Mouse (Mus musculus) intestine, embryonic 14.5 days (tissue): ENCODE results near the gene Smarca1. TPM values are rescaled to one million over a fixed set of nuclear protein-coding genes. Genes with fewer than 3 reads are reported as not detected.
A peak's percentile ranks its signal among the peaks of the same experiment; 100 is the strongest.

ENCODE experiments used
- ATAC-seq: fragments of 200-750 bp; cut with Nextera tagmentation; replicated peaks from 2 replicates; pipeline ENCODE4 v1.8.0; 2017; ENCODE audit warnings: low read depth, moderate number of reproducible peaks, moderate TSS enrichment, moderate library complexity; ENCODE audit not compliant: low FRiP score, low TSS enrichment
- DNase-seq: peaks from one replicate; pipeline ENCODE4 v3.0.0-alpha.2; 2018; ENCODE audit warnings: low spot score
- H3K27ac ChIP-seq: fragments of 300-500 bp; sonication (generic); 2 replicates; pipeline ENCODE4 v1.5.1; 2014; ENCODE audit warnings: low read depth, mild to moderate bottlenecking, control low read depth
- H3K27me3 ChIP-seq: fragments of 300-500 bp; sonication (generic); replicated peaks from 2 replicates; pipeline ENCODE4 v1.6.1; 2014; ENCODE audit warnings: low read length, control low read depth; ENCODE audit not compliant: control insufficient read depth, insufficient read depth
- H3K36me3 ChIP-seq: fragments of 300-500 bp; sonication (generic); 2 replicates; pipeline ENCODE4 v1.6.1; 2014; ENCODE audit warnings: low read length, control low read depth; ENCODE audit not compliant: control insufficient read depth, insufficient read depth
- H3K4me1 ChIP-seq: fragments of 300-500 bp; sonication (generic); replicated peaks from 2 replicates; pipeline ENCODE4 v1.6.1; 2014; ENCODE audit warnings: low read length, control low read depth, mixed read lengths; ENCODE audit not compliant: control insufficient read depth, insufficient read depth
- H3K4me2 ChIP-seq: fragments of 300-500 bp; sonication (generic); 2 replicates; pipeline ENCODE4 v1.6.1; 2014; ENCODE audit warnings: low read length
- H3K4me3 ChIP-seq: fragments of 300-500 bp; sonication (generic); 2 replicates; pipeline ENCODE4 v1.5.1; 2014; ENCODE audit warnings: low read depth, low read length, control low read depth, mixed read lengths
- H3K9ac ChIP-seq: fragments of 300-500 bp; sonication (generic); 2 replicates; pipeline ENCODE4 v1.6.1; 2014; ENCODE audit warnings: mild to moderate bottlenecking, low read length
- H3K9me3 ChIP-seq: fragments of 300-500 bp; sonication (generic); 2 replicates; pipeline ENCODE4 v1.6.1; 2016; ENCODE audit warnings: low read length, control low read depth; ENCODE audit not compliant: control insufficient read depth
- WGBS: fragments of 180-500 bp; shearing (Covaris S2); extraction: QIAGEN DNeasy Blood & Tissue Kit; methylation state at CpG from one replicate; pipeline ENCODE4 v1.1.7; 2014; 5-methylcytosine and 5-hydroxymethylcytosine counted together
- polyA plus RNA-seq: library from polyadenylated mRNA; unstranded; fragments of >200 nt; fragmentation: Nextera tagmentation; extraction: Ambion mirVana; gene quantifications from 2 replicates; pipeline ENCODE4 v1.2.1, GENCODE M21; 2014

Gene Smarca1
- polyA plus RNA-seq, 1 experiment from 2014 or later = 28.5 TPM

DNA sequence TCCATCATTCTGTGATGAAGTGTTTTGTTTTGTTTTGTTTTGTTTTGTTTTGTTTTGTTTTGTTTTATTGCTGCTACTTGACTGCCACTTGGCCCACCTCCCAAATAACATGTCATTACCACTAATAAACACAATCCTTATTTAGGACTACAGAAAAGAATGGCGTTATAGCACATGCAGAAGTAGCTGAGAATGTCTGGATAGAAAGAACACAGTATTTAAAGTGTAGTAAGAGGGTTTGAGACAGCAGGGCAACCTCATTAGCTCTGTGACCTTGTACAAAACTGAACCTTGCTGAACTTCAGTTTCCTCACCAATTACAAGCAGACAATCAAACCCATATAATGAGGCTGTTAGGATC, 57.0 kb downstream of the Smarca1 start:
- Histone ChIP-seq H3K4me2 (no peak overlapping the region), H3K27me3 (no peaks in the 10 kb centered on the region), H3K4me3 (no peak overlapping the region), H3K4me1 (no peaks in the 10 kb centered on the region), H3K9me3 (no peaks in the 10 kb centered on the region), H3K9ac (no peak overlapping the region), H3K36me3 (no peaks in the 10 kb centered on the region), H3K27ac (no peak overlapping the region)
- DNase-seq (no peak), ATAC-seq (no peak)
- 42% methylated on average over 1 of the region's 1 CpGs for WGBS

DNA sequence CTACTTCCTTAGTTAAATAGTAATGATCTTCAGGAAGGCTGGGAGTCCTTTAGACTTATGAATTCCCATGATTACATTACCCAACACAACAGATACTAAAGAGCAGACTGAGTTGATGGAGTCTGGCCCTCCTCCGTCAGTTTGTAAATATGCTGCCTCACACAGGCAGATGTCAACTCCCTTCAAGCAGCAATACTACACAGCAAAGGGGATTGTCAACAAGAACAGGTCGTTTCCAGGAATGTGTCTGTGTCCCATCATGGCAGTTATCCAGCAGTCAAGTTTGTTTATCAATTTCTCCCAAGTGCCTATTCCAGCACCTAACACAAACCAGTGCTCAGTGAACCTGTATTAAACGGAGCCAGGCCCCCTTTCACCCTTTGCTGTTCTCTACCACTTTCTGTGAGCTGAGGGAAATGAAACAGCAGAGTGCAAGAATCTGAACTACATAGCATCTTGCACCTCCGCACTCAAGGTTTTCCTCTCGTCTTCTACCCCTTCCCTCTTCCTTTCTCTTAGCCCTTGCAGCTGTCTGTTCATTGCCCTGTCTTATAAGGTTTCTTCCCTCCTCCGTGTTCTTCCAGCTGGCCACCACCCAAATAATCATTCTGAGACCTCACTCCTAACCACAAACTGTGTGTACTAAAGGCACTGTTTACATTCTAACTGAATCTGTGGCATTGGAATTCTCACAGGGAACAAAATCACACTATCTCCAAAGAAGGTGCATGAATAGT, 57.5 kb downstream of the Smarca1 start:
- Histone ChIP-seq H3K4me2 (no peak overlapping the region), H3K4me1 (no peaks in the 10 kb centered on the region), H3K9me3 (no peaks in the 10 kb centered on the region), H3K9ac (no peak overlapping the region), H3K27me3 (no peaks in the 10 kb centered on the region), H3K27ac (no peak overlapping the region), H3K4me3 (no peak overlapping the region), H3K36me3 (no peaks in the 10 kb centered on the region)
- no peak for ATAC-seq
- DNase-seq = peak; percentile 51
- WGBS = 37% methylated on average over 6 of the region's 6 CpGs

DNA sequence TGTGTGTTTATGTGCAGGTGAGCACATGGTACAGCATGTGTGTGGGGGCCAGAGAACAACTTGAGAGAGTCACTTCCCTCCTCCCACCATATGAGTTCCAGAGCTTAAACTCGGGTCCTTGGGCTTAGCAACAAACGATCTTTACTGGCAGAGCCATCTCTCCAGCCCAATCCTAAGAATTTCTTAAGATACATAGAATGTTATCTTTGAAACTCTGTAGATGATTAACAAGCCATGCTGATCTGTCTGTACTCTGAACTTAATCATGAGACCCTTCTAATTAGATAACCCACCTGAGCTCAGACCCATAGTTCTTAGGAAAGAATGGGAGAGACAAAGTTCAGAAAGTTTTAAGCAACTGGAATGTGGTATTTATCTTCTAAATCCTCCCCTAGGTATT, 59.3 kb downstream of the Smarca1 start:
- H3K27ac ChIP-seq = no peak overlapping the region
- ATAC-seq (no peak), DNase-seq (no peak)
- no peaks in the 10 kb centered on the region for H3K36me3 ChIP-seq
- H3K4me3 ChIP-seq = no peak overlapping the region
- H3K9me3 ChIP-seq = no peaks in the 10 kb centered on the region
- H3K9ac ChIP-seq = no peak overlapping the region
- no peaks in the 10 kb centered on the region for H3K4me1 ChIP-seq
- no peak overlapping the region for H3K4me2 ChIP-seq
- 39% methylated on average over 2 of the region's 2 CpGs for whole genome bisulfite sequencing
- H3K27me3 ChIP-seq = no peaks in the 10 kb centered on the region

DNA sequence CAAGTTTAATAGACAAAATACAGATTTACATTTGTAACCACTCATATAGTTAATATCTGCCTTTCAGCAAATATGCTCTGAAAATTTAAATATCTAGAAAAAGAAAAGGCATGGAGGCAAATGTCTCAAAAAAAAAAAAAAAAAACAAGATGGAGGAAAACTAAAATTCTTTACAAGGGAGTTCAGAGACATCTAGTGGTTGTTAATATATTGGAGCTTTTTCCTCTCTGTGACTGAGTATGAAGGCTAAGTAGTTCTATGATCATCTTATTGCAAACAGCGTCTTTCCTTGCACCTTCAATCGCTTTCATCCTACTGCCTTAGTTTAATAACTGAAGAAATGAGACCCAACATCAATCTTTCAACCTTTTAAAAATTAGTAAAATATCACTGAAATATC, 72.2 kb downstream of the Smarca1 start:
- Histone ChIP-seq H3K27ac (no peak overlapping the region), H3K4me1 (no peaks in the 10 kb centered on the region), H3K36me3 (no peaks in the 10 kb centered on the region), H3K9me3 (no peaks in the 10 kb centered on the region), H3K4me3 (no peak overlapping the region), H3K9ac (no peak overlapping the region), H3K4me2 (no peak overlapping the region), H3K27me3 (no peaks in the 10 kb centered on the region)
- WGBS = 73% methylated on average over 2 of the region's 2 CpGs
- ATAC-seq = no peak
- no peak for DNase-seq

DNA sequence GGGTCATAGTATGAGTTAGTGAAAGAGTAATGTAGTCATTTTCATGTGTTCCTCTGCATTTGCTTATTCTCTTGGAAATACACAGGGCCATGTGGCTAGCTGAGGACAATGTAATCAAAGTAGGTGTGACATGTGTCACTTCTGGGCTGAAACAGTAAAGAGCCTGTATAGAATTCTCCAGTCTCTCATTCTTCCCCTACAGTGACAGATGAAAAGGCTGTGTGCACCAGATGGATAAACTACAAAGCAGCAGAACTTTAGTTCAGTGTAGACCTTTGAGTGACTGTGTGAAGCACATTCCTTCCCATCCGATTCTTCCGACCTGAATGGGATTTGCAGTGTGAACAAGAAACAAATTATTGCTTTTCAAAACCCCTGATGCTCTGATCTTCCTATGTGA, 84.1 kb downstream of the Smarca1 start:
- Histone ChIP-seq H3K27ac (no peak overlapping the region), H3K4me2 (no peak overlapping the region), H3K27me3 (no peaks in the 10 kb centered on the region), H3K36me3 (no peaks in the 10 kb centered on the region), H3K4me1 (no peaks in the 10 kb centered on the region), H3K9ac (no peak overlapping the region), H3K9me3 (no peaks in the 10 kb centered on the region), H3K4me3 (no peak overlapping the region)
- ATAC-seq (no peak), DNase-seq (no peak)
- 91% methylated on average over 2 of the region's 2 CpGs for whole genome bisulfite sequencing

DNA sequence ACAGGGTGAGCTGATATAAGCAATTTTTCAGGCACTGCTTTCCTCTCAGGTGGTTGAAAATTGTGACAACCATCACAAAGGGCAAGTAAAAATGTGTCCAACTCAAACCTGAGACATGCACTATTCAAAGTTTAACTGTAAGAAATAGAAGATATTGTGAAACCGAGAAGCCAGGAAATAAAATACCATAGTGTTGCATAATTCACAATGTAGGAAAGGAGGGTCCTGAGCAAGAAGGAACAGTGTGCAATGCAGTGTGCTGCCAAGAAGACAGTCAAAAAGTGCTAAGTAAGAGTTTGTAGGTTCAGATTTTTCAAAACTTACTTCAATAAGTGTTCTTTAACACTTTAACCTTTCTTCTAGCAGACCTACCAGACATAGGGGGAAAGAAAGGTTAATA, 128.3 kb downstream of the Smarca1 start:
- Histone ChIP-seq H3K9ac (no peak overlapping the region), H3K9me3 (no peaks in the 10 kb centered on the region), H3K27me3 (no peaks in the 10 kb centered on the region), H3K4me3 (no peak overlapping the region), H3K4me1 (no peaks in the 10 kb centered on the region), H3K27ac (no peak overlapping the region), H3K4me2 (no peak overlapping the region), H3K36me3 (no peaks in the 10 kb centered on the region)
- no peak for ATAC-seq
- DNase-seq = no peak
- WGBS = 96% methylated on average over 1 of the region's 1 CpGs

DNA sequence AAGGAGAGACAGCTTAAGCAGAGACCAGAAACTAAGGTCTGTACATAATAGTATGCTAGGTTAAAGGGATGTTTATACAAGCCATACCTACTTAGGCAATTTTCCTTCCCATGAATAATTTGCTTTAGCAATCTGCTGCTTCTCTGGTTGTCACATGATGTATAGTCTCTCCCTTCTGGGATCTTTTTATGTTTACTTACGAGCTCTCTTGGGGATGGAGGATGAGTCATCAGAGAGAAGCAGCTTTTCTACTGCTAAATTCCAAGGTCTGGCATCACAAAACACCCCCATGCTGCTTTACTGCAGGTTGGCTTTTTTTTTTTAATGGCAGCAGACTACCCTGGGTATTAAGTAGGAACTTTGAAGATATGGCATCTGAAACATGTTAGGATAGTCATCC, 132.6 kb downstream of the Smarca1 start:
- H3K36me3 ChIP-seq = no peaks in the 10 kb centered on the region

More for the DNA sequence above, 132.6 kb downstream of the Smarca1 start:
- Histone ChIP-seq H3K4me1 (no peaks in the 10 kb centered on the region), H3K4me2 (no peak overlapping the region), H3K9me3 (no peaks in the 10 kb centered on the region), H3K9ac (no peak overlapping the region), H3K27ac (no peak overlapping the region), H3K27me3 (no peaks in the 10 kb centered on the region), H3K4me3 (no peak overlapping the region)
- no peak for DNase-seq
- 41% methylated on average over 1 of the region's 1 CpGs for WGBS
- ATAC-seq = no peak

Other genes with a start within 250 kb of the Smarca1 start
- gene Ocrl, start 19.4 kb upstream of the Smarca1 start, polyA plus RNA-seq = 21.5 and 23.9 TPM in 2 replicates
- 4.9 and 5.5 TPM in 2 replicates for gene Apln, start 141.9 kb upstream of the Smarca1 start, polyA plus RNA-seq
- 1.7 and 2.2 TPM in 2 replicates for gene Xpnpep2, start 215.8 kb upstream of the Smarca1 start, polyA plus RNA-seq